Mouse (Mus musculus) stomach, postnatal 0 days (tissue): Measurements from ENCODE around the gene Cmtm6.

Experiments
- CTCF ChIP-seq: IDR thresholded peaks from 2 replicates; pipeline ENCODE4 v1.5.1; 2016; ENCODE audit warnings: antibody characterized with exemption, low read depth, mild to moderate bottlenecking, moderate library complexity
- EP300 ChIP-seq: optimal IDR thresholded peaks from 2 replicates; pipeline ENCODE3; 2016; ENCODE audit warnings: antibody characterized with exemption

DNA sequence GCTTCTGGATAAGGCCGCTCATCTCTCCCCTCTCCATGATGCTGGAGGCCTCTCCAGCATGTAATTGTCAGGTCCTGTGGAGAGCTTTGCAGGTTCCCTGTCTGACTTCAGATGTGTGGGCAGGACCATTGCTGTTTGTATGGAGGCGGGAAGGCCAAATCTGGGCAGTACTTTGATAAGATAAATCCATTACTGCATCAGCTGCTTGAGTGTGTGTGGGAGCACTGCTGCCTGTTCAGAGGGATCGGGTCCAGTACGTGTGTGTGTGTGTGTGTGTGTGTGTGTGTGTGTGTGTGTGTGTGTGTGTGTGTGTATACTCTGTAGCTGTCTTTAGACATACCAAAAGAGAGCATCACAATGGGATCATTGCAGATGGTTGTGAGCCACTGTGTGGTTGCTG, 14.2 kb downstream of the Cmtm6 start:
- no peak for TF ChIP-seq CTCF
- no peak for TF ChIP-seq EP300
